29 mouse cellular contexts compared by ENCODE assay signal in the genomic region with DNA sequence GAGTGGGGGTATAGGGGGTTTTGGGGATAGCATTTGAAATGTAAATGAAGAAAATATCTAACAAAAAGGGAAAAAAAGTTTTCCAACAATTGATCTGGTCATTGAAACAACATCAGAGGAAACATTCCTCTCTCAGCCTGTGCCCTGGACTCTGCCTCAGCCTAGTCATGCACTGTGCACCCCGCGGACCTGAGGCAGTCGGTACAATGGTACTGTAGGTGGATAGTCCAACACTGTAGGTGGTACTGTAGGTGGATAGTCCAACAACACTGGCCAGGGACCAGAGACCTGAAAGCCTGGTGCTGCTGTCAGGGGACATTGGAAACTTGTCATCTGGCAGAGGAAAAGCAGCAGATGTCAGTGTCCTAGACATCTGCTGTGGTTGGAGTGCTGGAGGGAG. TPM values are rescaled to one million over a fixed set of nuclear protein-coding genes. Genes with fewer than 3 reads are reported as not detected.
A peak's percentile ranks its signal among the peaks of the same experiment; 100 is the strongest.
DNase-seq lines count a peak whose midpoint lies in the region; ATAC-seq and TF ChIP-seq lines count a peak whose summit lies in the region.
"Had no signal": no experiment of that assay in that cellular context is flagged by ENCODE, and none has a peak within 500 bp of the region (broad histone marks: within the 10 kb centered on the region; RNA-seq: fewer than 3 reads in every experiment).

No protein-coding gene starts in this region.

- H3K4me3 ChIP-seq in forebrain, embryonic 11.5 days (ENCODE audit: low read depth, low read length): no peak overlapping the region
- H3K4me3 ChIP-seq in forebrain, postnatal 0 days (ENCODE audit: low read depth, low read length): no peak overlapping the region
- H3K4me3 ChIP-seq in liver, embryonic 12.5 days: no peak overlapping the region
- no peak overlapping the region for H3K4me3 ChIP-seq in liver, embryonic 11.5 days (ENCODE audit: low read depth, low read length)
- H3K4me3 ChIP-seq: embryonic facial prominence, embryonic 10.5 days; heart, embryonic 12.5 days; limb, embryonic 13.5 days; midbrain, embryonic 13.5 days; stomach, embryonic 15.5 days had no signal

- H3K36me3 ChIP-seq in forebrain, embryonic 11.5 days (ENCODE audit: control insufficient read depth, insufficient read depth, low read length): peaks cover 15% of the 10 kb centered on the region
- peaks cover 80% of the 10 kb centered on the region for H3K36me3 ChIP-seq in forebrain, postnatal 0 days (ENCODE audit: insufficient read depth)
- peaks cover 99% of the 10 kb centered on the region for H3K36me3 ChIP-seq in liver, embryonic 12.5 days
- H3K36me3 ChIP-seq in liver, embryonic 11.5 days (ENCODE audit: control insufficient read depth, insufficient read depth, low read length): peaks cover 51% of the 10 kb centered on the region

- peak; percentile 34 for DNase-seq in forebrain, embryonic 11.5 days (ENCODE audit: low spot score)
- DNase-seq in forebrain, postnatal 0 days: no peak
- no peak for DNase-seq in liver, embryonic 11.5 days (ENCODE audit: low spot score)
- DNase-seq in kidney, postnatal 14 days: peak; percentile 28
- no peak for DNase-seq in urinary bladder, postnatal 14 days (ENCODE audit: low spot score)
- DNase-seq in layer of hippocampus, postnatal 36 days: no peak
- DNase-seq: adrenal gland, postnatal 10 days; gastrocnemius, postnatal 14 days; heart, adult 18-20 months; heart, postnatal 14 days; lung, adult 18-20 months; lung, postnatal 10 days; thymus, adult 18-20 months; thymus, postnatal 36 days had no signal

- ATAC-seq in forebrain, embryonic 11.5 days (replicated peaks; ENCODE audit: low FRiP score): no peak
- no peak for ATAC-seq in forebrain, postnatal 0 days
- 0 out of 2 replicates have a peak, but pooled peaks have one; percentile 28 for ATAC-seq in liver, embryonic 12.5 days
- no peak; the same call in 1 of the 2 replicates for ATAC-seq in liver, embryonic 11.5 days (replicated peaks; ENCODE audit: low FRiP score)
- ATAC-seq: activated CD4-positive, CD25-positive, alpha-beta regulatory T cell, adult 4 months; forebrain, embryonic 16.5 days; hindbrain, postnatal 0 days; intestine, postnatal 0 days; midbrain, embryonic 13.5 days had no signal

- WGBS in forebrain, embryonic 11.5 days: 87% methylated on average over 3 of the region's 3 CpGs
- WGBS in forebrain, postnatal 0 days: 87% methylated on average over 3 of the region's 3 CpGs
- WGBS in liver, embryonic 12.5 days (ENCODE audit: insufficient replicate concordance): 89% methylated on average over 3 of the region's 3 CpGs
- WGBS in liver, embryonic 11.5 days: 90% methylated on average over 3 of the region's 3 CpGs

- H3K4me1 ChIP-seq in forebrain, embryonic 11.5 days (replicated peaks; ENCODE audit: control insufficient read depth, insufficient read depth, low read length): no peaks in the 10 kb centered on the region
- no peaks in the 10 kb centered on the region for H3K4me1 ChIP-seq in forebrain, postnatal 0 days (ENCODE audit: insufficient read depth)
- H3K4me1 ChIP-seq in liver, embryonic 12.5 days: 0 out of 2 replicates have a peak, but pooled peaks cover 11% of the 10 kb centered on the region
- H3K4me1 ChIP-seq in liver, embryonic 11.5 days (replicated peaks; ENCODE audit: control insufficient read depth, insufficient read depth, low read length): no peaks in the 10 kb centered on the region
- H3K4me1 ChIP-seq: embryonic facial prominence, embryonic 10.5 days; limb, embryonic 13.5 days; midbrain, embryonic 13.5 days; stomach, embryonic 15.5 days had no signal

- no peak overlapping the region for H3K4me2 ChIP-seq in forebrain, embryonic 11.5 days (ENCODE audit: low read depth, low read length, severe bottlenecking)
- no peak overlapping the region for H3K4me2 ChIP-seq in forebrain, postnatal 0 days (ENCODE audit: low read depth)
- no peak overlapping the region for H3K4me2 ChIP-seq in liver, embryonic 12.5 days
- no peak overlapping the region for H3K4me2 ChIP-seq in liver, embryonic 11.5 days
- H3K4me2 ChIP-seq: heart, embryonic 12.5 days; limb, embryonic 13.5 days; midbrain, embryonic 13.5 days; stomach, embryonic 15.5 days had no signal

- H3K27ac ChIP-seq in forebrain, embryonic 11.5 days (ENCODE audit: low read depth, low read length): no peak overlapping the region
- H3K27ac ChIP-seq in forebrain, postnatal 0 days (ENCODE audit: low read depth, low read length): no peak overlapping the region
- H3K27ac ChIP-seq in liver, embryonic 12.5 days: no peak overlapping the region
- H3K27ac ChIP-seq in liver, embryonic 11.5 days (ENCODE audit: low read depth, low read length): no peak overlapping the region
- H3K27ac ChIP-seq: embryonic facial prominence, embryonic 10.5 days; hindbrain, postnatal 0 days; limb, embryonic 13.5 days; midbrain, embryonic 13.5 days; stomach, embryonic 15.5 days had no signal

- no peak overlapping the region for H3K9ac ChIP-seq in forebrain, embryonic 11.5 days (ENCODE audit: low read length)
- H3K9ac ChIP-seq in forebrain, postnatal 0 days: no peak overlapping the region
- H3K9ac ChIP-seq in liver, embryonic 12.5 days: no peak overlapping the region
- no peak overlapping the region for H3K9ac ChIP-seq in liver, embryonic 11.5 days (ENCODE audit: low read depth, low read length)
- H3K9ac ChIP-seq: heart, embryonic 12.5 days; limb, embryonic 13.5 days; midbrain, embryonic 13.5 days; stomach, embryonic 15.5 days had no signal

- no peaks in the 10 kb centered on the region for H3K9me3 ChIP-seq in forebrain, embryonic 11.5 days (ENCODE audit: control insufficient read depth, low read length)
- no peaks in the 10 kb centered on the region for H3K9me3 ChIP-seq in forebrain, postnatal 0 days (ENCODE audit: low read length)
- no peaks in the 10 kb centered on the region for H3K9me3 ChIP-seq in liver, embryonic 12.5 days (replicated peaks)
- no peaks in the 10 kb centered on the region for H3K9me3 ChIP-seq in liver, embryonic 11.5 days (ENCODE audit: control insufficient read depth, low read length)
- H3K9me3 ChIP-seq: embryonic facial prominence, embryonic 10.5 days; heart, embryonic 12.5 days; limb, embryonic 13.5 days; midbrain, embryonic 13.5 days; stomach, embryonic 15.5 days had no signal

- no peak for TF ChIP-seq CTCF in forebrain, postnatal 0 days (IDR thresholded peaks at IDR 0.05; ENCODE audit: low read depth)

- no peaks in the 10 kb centered on the region for H3K27me3 ChIP-seq in forebrain, embryonic 11.5 days (ENCODE audit: control insufficient read depth, insufficient read depth, low read length)
- H3K27me3 ChIP-seq in forebrain, postnatal 0 days (ENCODE audit: insufficient read depth, low read length): no peaks in the 10 kb centered on the region
- no peaks in the 10 kb centered on the region for H3K27me3 ChIP-seq in liver, embryonic 12.5 days (replicated peaks)
- no peaks in the 10 kb centered on the region for H3K27me3 ChIP-seq in liver, embryonic 11.5 days (replicated peaks; ENCODE audit: control insufficient read depth, insufficient read depth, low read length)
- H3K27me3 ChIP-seq: heart, embryonic 12.5 days; limb, embryonic 13.5 days; midbrain, embryonic 13.5 days; stomach, embryonic 15.5 days had no signal

RNA-seq across cellular contexts. Expression of gene Cmas, which starts 13.4 kb away (rescaled TPM):
- 103 and 109 TPM in 2 replicates for polyA plus RNA-seq in forebrain, embryonic 11.5 days (2014; fragmentation: Nextera tagmentation; extraction: Ambion mirVana)
- 132 and 134 TPM in 2 replicates for total RNA-seq in forebrain, postnatal 0 days (2014; rRNA removed)
- 147 and 178 TPM in 2 replicates for polyA plus RNA-seq in forebrain, postnatal 0 days (2015; fragmentation: Nextera tagmentation; extraction: Ambion mirVana)
- 157 and 159 TPM in 2 replicates for polyA plus RNA-seq in liver, embryonic 12.5 days (2016; fragmentation: Nextera tagmentation; extraction: Ambion mirVana)
- polyA plus RNA-seq in liver, embryonic 11.5 days (2014; fragmentation: Nextera tagmentation; extraction: Ambion mirVana): 93.0 and 102 TPM in 2 replicates
- 100 to 1,000 TPM in 1 of 2 experiments, 10 to 100 TPM in 1; 93.1 to 101 TPM for total RNA-seq in layer of hippocampus, postnatal 36 days (2021)

RNA-seq across cellular contexts. Expression of gene Sult6b2, which starts 34.4 kb away (rescaled TPM):
- 0.29 TPM in 1 of 2 replicates, not detected in the other for polyA plus RNA-seq in forebrain, embryonic 11.5 days (2014; fragmentation: Nextera tagmentation; extraction: Ambion mirVana)
- total RNA-seq in forebrain, postnatal 0 days (2014; rRNA removed): 0.05 and 0.15 TPM in 2 replicates
- 0.12 and 0.24 TPM in 2 replicates for polyA plus RNA-seq in forebrain, postnatal 0 days (2015; fragmentation: Nextera tagmentation; extraction: Ambion mirVana)
- 0.06 TPM in 1 of 2 replicates, not detected in the other for polyA plus RNA-seq in liver, embryonic 12.5 days (2016; fragmentation: Nextera tagmentation; extraction: Ambion mirVana)
- polyA plus RNA-seq in liver, embryonic 11.5 days (2014; fragmentation: Nextera tagmentation; extraction: Ambion mirVana): 0.07 TPM in 1 of 2 replicates, not detected in the other
- not detected for total RNA-seq in layer of hippocampus, postnatal 36 days (2021)
- total RNA-seq: adrenal gland, postnatal 10 days; gastrocnemius, postnatal 14 days; heart, adult 18-20 months; heart, postnatal 14 days; hindbrain, postnatal 0 days; megakaryocyte progenitor cell, adult 5-6 weeks; monocyte, adult 5-6 weeks; neutrophil, adult 5-6 weeks had no signal
- polyA plus RNA-seq: activated CD4-positive, CD25-positive, alpha-beta regulatory T cell, adult 4 months; C2C12; embryonic facial prominence, embryonic 10.5 days; hindbrain, embryonic 11.5 days; limb, embryonic 13.5 days had no signal

Comparison
In these comparisons a context has a peak if more than half of its experiments do, and no peak if none do; other contexts are left out.
1. DNase-seq: peak in forebrain, embryonic 11.5 days (single experiment) and kidney, postnatal 14 days (single experiment); none in forebrain, postnatal 0 days (single experiment), liver, embryonic 11.5 days (single experiment), urinary bladder, postnatal 14 days (single experiment) and layer of hippocampus, postnatal 36 days (0 of 2).